Mouse (Mus musculus) ES-E14 (cell line): ENCODE measurements at regions not wholly inside any gene's neighbourhood (a gene's known extent, or its start where the extent isn't known, plus 50 kb on each side); places are given as distances from the start of the nearest gene placed in this dataset.

Experiments
- DNase-seq: peaks from one replicate; pipeline ENCODE4 v3.0.0-alpha.2; 2013; ENCODE audit warnings: low read depth, low spot score
- H3K27ac ChIP-seq: 2 replicates; pipeline ENCODE4 v1.5.1; 2012; ENCODE audit warnings: low read depth, mild to moderate bottlenecking, low read length, moderate library complexity, mixed read lengths; ENCODE audit not compliant: poor library complexity, insufficient read depth, severe bottlenecking
- H3K36me3 ChIP-seq: 2 replicates; pipeline ENCODE4 v1.6.1; 2012; ENCODE audit warnings: mild to moderate bottlenecking, low read length, moderate library complexity, mixed read lengths; ENCODE audit not compliant: control insufficient read depth, poor library complexity, insufficient read depth, severe bottlenecking
- H3K4me1 ChIP-seq, 2 experiments: fragments of 150-350 bp in 1 of 2; sonication (generic) in 1 of 2; 2 replicates each; pipeline ENCODE4 v1.6.1; 2012; ENCODE audit warnings: low read length in 2 of 2, mild to moderate bottlenecking in 1 of 2, mixed read lengths in 1 of 2; ENCODE audit not compliant: control insufficient read depth in 2 of 2, insufficient read depth in 2 of 2, poor library complexity in 1 of 2
- H3K4me3 ChIP-seq, 2 experiments: fragments of 150-350 bp in 1 of 2; sonication (generic) in 1 of 2; 2 replicates each; pipeline ENCODE4 v1.5.1; 2012; ENCODE audit warnings: low read length in 2 of 2, low read depth in 1 of 2, mild to moderate bottlenecking in 1 of 2, mixed read lengths in 1 of 2; ENCODE audit not compliant: insufficient read depth in 1 of 2, poor library complexity in 1 of 2, severe bottlenecking in 1 of 2
- H3K9ac ChIP-seq: 2 replicates; pipeline ENCODE4 v1.6.1; 2012; ENCODE audit warnings: low read depth, mild to moderate bottlenecking, low read length, mixed read lengths; ENCODE audit not compliant: poor library complexity, insufficient read depth, severe bottlenecking
- H3K9me3 ChIP-seq: fragments of 150-350 bp; sonication (generic); 2 replicates; pipeline ENCODE4 v1.6.1; 2012; ENCODE audit warnings: low read depth, mild to moderate bottlenecking, low read length; ENCODE audit not compliant: control insufficient read depth, insufficient read depth
- CHD2 ChIP-seq: IDR thresholded peaks from 2 replicates; pipeline ENCODE4 v1.6.1; 2014; ENCODE audit warnings: mild to moderate bottlenecking, low read depth, low read length, inconsistent platforms
- HCFC1 ChIP-seq: IDR thresholded peaks from 2 replicates; pipeline ENCODE4 v1.6.1; 2012; ENCODE audit warnings: low read length, inconsistent platforms, borderline replicate concordance; ENCODE audit not compliant: insufficient read depth
- MAFK ChIP-seq: IDR thresholded peaks from 2 replicates; pipeline ENCODE4 v1.6.1; 2014; ENCODE audit warnings: mild to moderate bottlenecking, low read depth, low read length, inconsistent platforms; ENCODE audit not compliant: insufficient read depth
- ZC3H11A ChIP-seq: IDR thresholded peaks from 2 replicates; pipeline ENCODE4 v1.6.1; 2012; ENCODE audit warnings: low read depth, mild to moderate bottlenecking, inconsistent platforms, low read length, borderline replicate concordance
- ZNF384 ChIP-seq: IDR thresholded peaks from 2 replicates; pipeline ENCODE4 v1.6.1; 2012; ENCODE audit warnings: low read depth, low read length, inconsistent platforms
- in situ Hi-C, 2 experiments: fragments of 600-800 bp; cut with MboI; formaldehyde crosslinking; loops; one replicate each; pipeline ENCODE4 v1.15.1; 2025; ENCODE audit warnings: low sequenced_read_pairs in 2 of 2, inconsistent platforms in 1 of 2; ENCODE audit not compliant: unreplicated experiment in 2 of 2

- Histone ChIP-seq H3K4me3 (no peak overlapping the region), H3K9me3 (no peaks in the 10 kb centered on the region), H3K4me1 (no peaks in the 10 kb centered on the region), H3K27ac (no peak overlapping the region), H3K9ac (no peak overlapping the region), H3K36me3 (no peaks in the 10 kb centered on the region)
- in situ Hi-C loops, result no loop called here
- DNase-seq, result no peak
- TF ChIP-seq ZNF384 (no peak), ZC3H11A (no peak), HCFC1 (no peak), CHD2 (no peak), MAFK (no peak)
Measured at GRCm38 (mm10) chr11:31721908-31722307, 50.2 kb upstream of the Bod1 start.

GRCm38 (mm10) chr11:31724506-31724905, 52.8 kb upstream of the Bod1 start:
- Histone ChIP-seq H3K36me3 (no peaks in the 10 kb centered on the region), H3K4me3 (no peak overlapping the region), H3K9ac (no peak overlapping the region), H3K27ac (no peak overlapping the region), H3K9me3 (no peaks in the 10 kb centered on the region), H3K4me1 (no peaks in the 10 kb centered on the region)
- DNase-seq, result no peak
- in situ Hi-C loops, result no loop called here
- TF ChIP-seq ZNF384 (no peak), ZC3H11A (no peak), CHD2 (no peak), HCFC1 (no peak), MAFK (no peak)

- Histone ChIP-seq H3K4me3 (no peak overlapping the region), H3K9me3 (no peaks in the 10 kb centered on the region), H3K27ac (no peak overlapping the region), H3K9ac (no peak overlapping the region), H3K4me1 (peaks cover 3 to 4% of the 10 kb centered on the region in 2 experiments; a peak in 2 of 4 replicates), H3K36me3 (no peaks in the 10 kb centered on the region)
- TF ChIP-seq ZNF384 (no peak), ZC3H11A (no peak), MAFK (no peak)
- DNase-seq, result no peak
- in situ Hi-C loops, result no loop called here
Measured at GRCm38 (mm10) chr11:31725936-31726647, 54.4 kb upstream of the Bod1 start.

- in situ Hi-C loops, result no loop called here
Measured at GRCm38 (mm10) chr11:31727289-31727688, 55.6 kb upstream of the Bod1 start.

GRCm38 (mm10) chr11:31729728-31730127, 58.0 kb upstream of the Bod1 start:
- Histone ChIP-seq H3K36me3 (no peaks in the 10 kb centered on the region), H3K4me1 (peaks cover 5 to 13% of the 10 kb centered on the region in 2 experiments; a peak in 3 of 4 replicates), H3K9me3 (no peaks in the 10 kb centered on the region), H3K27ac (no peak overlapping the region), H3K9ac (no peak overlapping the region), H3K4me3 (no peak overlapping the region)
- in situ Hi-C loops, result no loop called here
- no peak for TF ChIP-seq MAFK
- TF ChIP-seq ZC3H11A, result no peak
- TF ChIP-seq ZNF384, result no peak
- TF ChIP-seq HCFC1, result no peak
- no peak for TF ChIP-seq CHD2
- DNase-seq, result no peak

More at GRCm38 (mm10) chr11:31727289-31727688, 55.6 kb upstream of the Bod1 start:
- no peak overlapping the region for H3K27ac ChIP-seq
- DNase-seq, result no peak
- no peak for TF ChIP-seq HCFC1
- TF ChIP-seq ZNF384, result no peak
- no peak for TF ChIP-seq CHD2
- TF ChIP-seq MAFK, result no peak
- TF ChIP-seq ZC3H11A, result no peak
- H3K4me3 ChIP-seq, result no peak overlapping the region
- H3K9ac ChIP-seq, result no peak overlapping the region
- no peaks in the 10 kb centered on the region for H3K36me3 ChIP-seq
- H3K9me3 ChIP-seq, result no peaks in the 10 kb centered on the region
- H3K4me1 ChIP-seq, result peaks cover 3 to 4% of the 10 kb centered on the region in 2 experiments; a peak in 2 of 4 replicates
